Mouse (Mus musculus) activated CD4-positive, CD25-positive, alpha-beta regulatory T cell, adult 4 months (primary cell): ENCODE measurements around the gene Ino80b. TPM values are rescaled to one million over a fixed set of nuclear protein-coding genes. Genes with fewer than 3 reads are reported as not detected.

Source experiments
- ATAC-seq: one replicate; pipeline ENCODE4 v1.8.0; 2017
- polyA plus RNA-seq, 2 experiments: library from polyadenylated mRNA; unstranded; fragments of 100-300 nt; shearing (Covaris generic); gene quantifications; one replicate each; pipeline ENCODE4 v1.2.1; 2017

The Ino80b gene
- polyA plus RNA-seq, 2 experiments from 2014 or later = 1.3 to 2.4 TPM

- ATAC-seq = no peak
These were observed 8.7 kb downstream of the Ino80b start for GRCm38 (mm10) chr6:83116373-83117164.

DNA sequence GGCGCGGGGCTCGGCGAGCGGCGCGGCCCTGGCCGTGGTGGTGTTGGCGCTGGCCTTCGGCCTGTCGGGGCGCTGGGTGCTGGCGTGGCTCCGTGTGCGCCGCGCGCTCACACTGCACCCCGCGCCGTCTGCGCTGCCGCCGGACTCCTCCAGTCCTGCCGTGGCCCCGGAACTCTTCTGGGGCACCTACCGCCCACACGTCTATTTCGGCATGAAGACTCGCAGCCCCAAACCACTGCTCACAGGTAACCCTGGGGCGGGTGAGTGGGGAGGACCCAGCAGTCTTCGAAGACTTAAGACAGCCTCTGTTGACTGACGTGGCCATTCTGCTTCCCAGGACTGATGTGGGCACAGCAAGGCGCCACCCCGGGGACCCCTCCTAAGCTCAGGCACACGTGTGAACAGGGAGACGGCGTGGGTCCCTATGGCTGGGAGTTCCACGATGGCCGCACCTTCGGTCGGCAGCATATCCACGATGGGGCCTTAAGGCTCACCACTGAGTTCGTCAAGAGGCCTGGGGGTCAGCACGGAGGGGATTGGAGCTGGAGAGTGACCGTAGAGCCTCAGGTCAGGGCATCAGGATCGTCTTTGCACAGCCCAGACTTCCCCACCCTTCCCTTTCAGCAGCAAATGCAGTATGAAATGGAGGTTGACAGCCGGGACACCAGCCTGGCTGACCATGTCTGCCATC lies 9.4 kb downstream of the Ino80b start:
- peak; percentile 50 for ATAC-seq

GRCm38 (mm10) chr6:83115011-83115671 lies 10.1 kb downstream of the Ino80b start, which contains the start of gene Mogs:
Mogs (plus strand) TSS chr6:83115496.
- peak; percentile 89 for ATAC-seq

- no peak for ATAC-seq
These were observed 13.6 kb downstream of the Ino80b start for GRCm38 (mm10) chr6:83111510-83112136.

GRCm38 (mm10) chr6:83108762-83109668 lies 16.2 kb downstream of the Ino80b start, which contains the start of gene Mrpl53:
Mrpl53 (plus strand) TSS chr6:83109040.
- ATAC-seq = peak; percentile 77

- ATAC-seq = no peak
These were observed 17.4 kb downstream of the Ino80b start for GRCm38 (mm10) chr6:83107566-83108400.

DNA sequence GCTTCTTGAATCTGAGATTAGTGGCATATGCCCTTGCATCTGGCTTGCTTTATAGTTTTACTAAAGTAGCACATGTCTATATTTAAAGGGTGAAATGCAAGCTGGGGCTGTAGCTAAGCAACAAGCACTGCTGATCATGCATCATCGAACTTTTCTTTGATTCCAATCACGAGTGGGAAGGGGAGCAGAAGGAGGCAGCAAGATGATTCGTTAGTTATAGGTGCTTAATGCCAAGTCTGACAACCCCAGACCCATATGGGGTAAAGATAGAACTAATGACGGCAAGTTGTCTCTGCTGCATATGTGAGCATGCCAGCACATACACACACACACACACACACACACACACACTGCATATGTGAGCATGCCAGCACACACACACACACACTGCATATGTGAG lies 21.1 kb downstream of the Ino80b start:
- no peak for ATAC-seq

- no peak for ATAC-seq
These were observed 22.0 kb downstream of the Ino80b start for GRCm38 (mm10) chr6:83103130-83103650.

- ATAC-seq = peak; percentile 77
These were observed 23.3 kb downstream of the Ino80b start for GRCm38 (mm10) chr6:83101688-83102556.

DNA sequence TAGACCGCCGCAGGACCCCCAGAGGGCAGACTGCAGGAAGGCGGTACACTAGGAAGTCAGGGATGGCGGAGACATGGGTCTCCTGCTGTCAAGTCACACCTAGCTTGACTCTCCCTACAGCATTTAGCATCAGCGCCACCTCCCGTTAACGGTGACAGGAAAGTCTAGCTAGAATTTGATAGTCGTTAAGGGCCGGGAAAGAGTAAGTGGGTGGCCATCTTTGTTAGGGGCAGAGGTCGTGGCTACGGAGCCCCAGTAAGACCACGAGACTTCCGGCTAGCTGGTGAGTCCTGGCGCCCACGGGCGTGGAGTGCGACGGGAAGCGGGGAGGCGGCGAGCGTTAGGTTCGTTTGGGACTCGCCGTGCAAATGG lies 23.9 kb downstream of the Ino80b start, which contains the start of the genes Ccdc142 and Gm42688:
Gene Ccdc142, plus strand, starts transcription at position 286 of the 372 bp plus-strand sequence.
Gene Gm42688, plus strand, starts transcription at position 302 of the 372 bp plus-strand sequence.
- peak; percentile 86 for ATAC-seq

DNA sequence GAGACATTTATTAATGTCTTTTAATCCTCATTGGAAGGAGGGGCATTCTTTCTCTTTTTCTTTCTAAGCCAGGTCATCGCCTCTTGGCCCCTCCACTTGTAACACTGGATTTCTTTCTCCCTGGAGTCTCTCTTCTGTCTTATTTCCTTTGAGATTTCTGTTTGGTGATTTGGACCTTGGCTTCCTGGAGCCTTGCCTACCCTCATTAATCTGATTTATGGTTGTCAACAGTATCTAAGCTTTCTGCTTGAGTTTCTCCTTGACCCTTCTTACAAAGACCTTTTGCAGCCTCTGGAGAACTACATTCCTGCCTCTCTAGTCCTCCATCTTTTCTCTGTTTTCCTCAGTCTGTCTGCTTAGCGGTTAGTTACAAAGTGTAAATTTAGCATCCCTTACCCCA lies 26.8 kb downstream of the Ino80b start:
- no peak for ATAC-seq

- peak; percentile 96 for ATAC-seq
These were observed 29.3 kb downstream of the Ino80b start for GRCm38 (mm10) chr6:83095968-83096367.

DNA sequence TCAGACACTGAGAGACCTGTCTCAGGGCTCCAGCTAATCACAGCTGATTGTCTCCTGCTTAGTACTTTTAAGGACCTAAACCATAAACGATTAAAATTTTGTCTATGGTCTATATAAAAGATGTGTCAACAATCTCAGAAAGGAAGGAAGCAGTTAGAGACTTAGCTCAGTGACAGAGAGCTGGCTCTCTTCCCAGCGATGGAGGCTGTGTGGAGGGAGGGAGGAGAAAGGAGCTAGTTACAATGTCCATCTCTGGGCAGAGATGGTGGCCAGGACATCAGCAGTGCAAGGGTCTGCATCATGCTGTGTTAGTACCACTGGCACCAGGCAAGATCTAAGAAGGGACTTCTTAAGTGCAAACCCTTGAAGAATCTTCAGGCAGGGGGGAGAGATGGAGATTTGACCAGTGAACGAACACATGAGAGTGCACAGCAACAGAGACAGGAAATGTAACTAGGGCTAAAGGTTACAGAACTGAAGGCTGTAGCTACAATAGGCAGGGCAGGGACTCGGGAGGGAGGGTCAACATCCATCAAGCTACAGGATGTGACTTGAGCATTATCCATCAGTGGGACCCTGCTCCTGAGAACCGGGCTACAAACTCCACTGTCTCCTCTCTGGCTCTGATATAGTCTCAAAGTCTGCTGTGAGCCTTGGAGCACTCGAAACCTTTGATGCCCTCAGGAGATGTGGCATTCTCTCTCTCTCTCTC lies 32.7 kb downstream of the Ino80b start:
- no peak for ATAC-seq

GRCm38 (mm10) chr6:83087926-83088260 lies 37.3 kb downstream of the Ino80b start:
- no peak for ATAC-seq

GRCm38 (mm10) chr6:83087205-83087925 lies 37.9 kb downstream of the Ino80b start:
- ATAC-seq = no peak

DNA sequence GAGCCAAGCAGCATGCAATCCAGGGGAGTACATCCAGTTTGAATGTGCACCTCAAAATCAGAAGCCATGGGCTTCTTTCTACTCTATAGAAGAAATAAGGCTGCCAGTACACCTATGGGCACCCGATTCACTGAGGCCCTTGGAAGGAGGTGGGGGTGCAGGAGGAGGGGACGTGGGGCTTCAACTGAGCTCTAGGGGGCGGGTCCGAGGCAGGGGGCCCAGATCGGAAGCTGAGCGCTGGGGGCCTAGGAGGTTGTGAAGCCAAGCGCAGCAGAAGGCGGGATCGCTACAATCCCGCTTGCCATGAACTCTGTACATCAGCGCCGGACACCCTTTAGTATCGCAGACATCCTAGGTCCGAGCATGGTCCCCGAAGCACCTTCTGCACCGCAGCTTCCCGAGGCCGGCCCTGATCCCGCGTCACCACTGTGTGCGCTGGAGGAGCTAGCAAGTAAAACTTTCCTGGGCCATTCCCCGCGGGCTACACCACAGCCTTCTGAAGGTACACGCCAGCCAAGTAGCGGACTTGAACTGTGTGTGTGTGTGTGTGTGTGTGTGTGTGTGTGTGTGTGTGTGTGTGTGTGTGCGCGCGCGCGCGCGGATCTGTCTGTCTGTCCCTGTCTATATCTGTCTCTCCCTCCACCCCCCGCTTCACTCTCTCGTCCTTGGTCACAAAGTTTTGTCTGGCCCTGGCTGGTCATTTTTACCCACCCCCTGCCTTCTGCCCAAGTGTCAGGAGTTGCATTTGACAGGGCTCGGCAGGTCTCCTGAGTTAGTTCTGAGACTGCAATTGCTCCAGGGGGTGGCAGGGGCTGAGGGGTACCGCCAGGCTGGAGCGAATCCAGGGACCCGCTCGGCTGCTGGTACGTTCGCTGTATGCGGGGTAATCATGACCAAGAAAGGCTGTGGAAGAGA lies 38.9 kb downstream of the Ino80b start, which contains the start of gene Lbx2:
Gene Lbx2, plus strand, starts transcription at position 247 of the 915 bp plus-strand sequence.
- ATAC-seq = peak; percentile 36

GRCm38 (mm10) chr6:83084477-83084876 lies 40.8 kb downstream of the Ino80b start:
- ATAC-seq = no peak
